ENCODE assay signal across 8 mouse cellular contexts in genomic region chr11:69758478-69758970, GRCm38 (mm10). TPM values are rescaled to one million over a fixed set of nuclear protein-coding genes. Genes with fewer than 3 reads are reported as not detected.
A peak's percentile ranks its signal among the peaks of the same experiment; 100 is the strongest.
DNase-seq lines count a peak whose midpoint lies in the region; ATAC-seq and TF ChIP-seq lines count a peak whose summit lies in the region.

Polr2a (minus strand) TSS chr11:69758637.

- H3K27ac ChIP-seq in CH12.LX (ENCODE audit: insufficient read depth, low read depth), result peak within 1 kb of the TSS; percentile 92
- peak within 1 kb of the TSS; percentile 99 for H3K27ac ChIP-seq in forebrain, embryonic 12.5 days
- peak within 1 kb of the TSS; percentile 98 for H3K27ac ChIP-seq in heart, postnatal 0 days (ENCODE audit: low read depth)
- peak within 1 kb of the TSS; percentile 97 for H3K27ac ChIP-seq in liver, embryonic 16.5 days (ENCODE audit: low read length)
- peak within 1 kb of the TSS; percentile 99 for H3K27ac ChIP-seq in neural tube, embryonic 13.5 days (replicated peaks)
- peak within 1 kb of the TSS; percentile 100 for H3K27ac ChIP-seq in testis, adult 2 months (ENCODE audit: control insufficient read depth, insufficient read depth, low read depth, low read length)

- peak; percentile 100 for TF ChIP-seq POLR2A in CH12.LX (IDR thresholded peaks at IDR 0.05; ENCODE audit: low read depth, low read length)
- peak; percentile 100 for TF ChIP-seq POLR2A in testis, adult 2 months (IDR thresholded peaks at IDR 0.05; ENCODE audit: control insufficient read depth, low read depth, low read length)

- H3K9me3 ChIP-seq in CH12.LX (replicated peaks; ENCODE audit: low read length), result no peaks in the 10 kb centered on the region
- no peaks in the 10 kb centered on the region for H3K9me3 ChIP-seq in forebrain, embryonic 12.5 days
- H3K9me3 ChIP-seq in heart, postnatal 0 days (replicated peaks; ENCODE audit: control insufficient read depth, low read length), result no peaks in the 10 kb centered on the region
- H3K9me3 ChIP-seq in liver, embryonic 16.5 days (replicated peaks; ENCODE audit: control insufficient read depth, low read length), result no peaks in the 10 kb centered on the region
- no peaks in the 10 kb centered on the region for H3K9me3 ChIP-seq in neural tube, embryonic 13.5 days

- peak within 1 kb of the TSS; percentile 57 to 60 (median 59) for H3K4me3 ChIP-seq in CH12.LX (replicated peaks in 1 of 3; ENCODE audit: low read depth in 2 of 3, low read length in 2 of 3, poor library complexity in 1 of 3)
- peak within 1 kb of the TSS; percentile 52 for H3K4me3 ChIP-seq in forebrain, embryonic 12.5 days (replicated peaks)
- H3K4me3 ChIP-seq in heart, postnatal 0 days (ENCODE audit: low read depth, low read length), result peak within 1 kb of the TSS; percentile 61
- H3K4me3 ChIP-seq in liver, embryonic 16.5 days (ENCODE audit: low read depth, low read length), result peak within 1 kb of the TSS; percentile 71
- H3K4me3 ChIP-seq in neural tube, embryonic 13.5 days, result peak within 1 kb of the TSS; percentile 63
- peak within 1 kb of the TSS; percentile 99 for H3K4me3 ChIP-seq in testis, adult 2 months (ENCODE audit: control insufficient read depth, low read depth, low read length)

- H3K4me1 ChIP-seq in CH12.LX (ENCODE audit: control insufficient read depth in 1 of 2, insufficient read depth in 2 of 2), result peaks cover 12 to 43% of the 10 kb centered on the region in 2 experiments
- H3K4me1 ChIP-seq in forebrain, embryonic 12.5 days, result peaks cover 51% of the 10 kb centered on the region
- H3K4me1 ChIP-seq in heart, postnatal 0 days (ENCODE audit: control insufficient read depth, insufficient read depth), result peaks cover 28% of the 10 kb centered on the region
- peaks cover 42% of the 10 kb centered on the region for H3K4me1 ChIP-seq in liver, embryonic 16.5 days (ENCODE audit: control insufficient read depth, low read depth, low read length)
- peaks cover 61% of the 10 kb centered on the region for H3K4me1 ChIP-seq in neural tube, embryonic 13.5 days (replicated peaks)
- H3K4me1 ChIP-seq in testis, adult 2 months (ENCODE audit: control insufficient read depth, insufficient read depth, low read length), result peaks cover 12% of the 10 kb centered on the region

- in situ Hi-C loops in CH12.LX (cut with MboI; ENCODE audit: low pct_ligation_motif_present, low pct_unique_long_range_greater_than_20kb, low sequenced_read_pairs), result loop anchor here (5.0 kb wide), 1 partner anchor 34 kb away; no protein-coding TSS in a partner anchor

- peak; percentile 96 for ATAC-seq in forebrain, embryonic 12.5 days (ENCODE audit: low FRiP score)
- ATAC-seq in heart, postnatal 0 days (ENCODE audit: insufficient read depth, low read depth), result peak; percentile 94
- ATAC-seq in liver, embryonic 16.5 days (ENCODE audit: low read depth), result peak; percentile 90
- peak; percentile 97 for ATAC-seq in neural tube, embryonic 13.5 days (ENCODE audit: low read depth)

- peak; percentile 97 for DNase-seq in CH12.LX (ENCODE audit: extremely low read depth)
- peak; percentile 91 for DNase-seq in c-Kit-positive CD71-positive TER-119-negative erythroid progenitor cells, embryonic 14.5 days (ENCODE audit: low read depth)
- peak; percentile 96 for DNase-seq in heart, postnatal 0 days (ENCODE audit: low spot score)
- peak; percentile 97 to 99 for DNase-seq in kidney, postnatal 4 days

- TF ChIP-seq EP300 in CH12.LX (IDR thresholded peaks at IDR 0.05; ENCODE audit: low read length), result no peak
- no peak; the same call in 1 of the 2 replicates for TF ChIP-seq EP300 in heart, postnatal 0 days (IDR thresholded peaks at IDR 0.05; ENCODE audit: low read depth)

- no peak for TF ChIP-seq RAD21 in CH12.LX (IDR thresholded peaks at IDR 0.05; ENCODE audit: low read depth, low read length)

- peak within 1 kb of the TSS; percentile 93 for H3K9ac ChIP-seq in CH12.LX (ENCODE audit: insufficient read depth, low read depth)
- peak within 1 kb of the TSS; percentile 86 for H3K9ac ChIP-seq in forebrain, embryonic 12.5 days
- peak within 1 kb of the TSS; percentile 74 for H3K9ac ChIP-seq in heart, postnatal 0 days (replicated peaks; ENCODE audit: low read depth, low read length)
- peak within 1 kb of the TSS; percentile 91 for H3K9ac ChIP-seq in liver, embryonic 16.5 days (ENCODE audit: low read depth, low read length)
- H3K9ac ChIP-seq in neural tube, embryonic 13.5 days, result peak within 1 kb of the TSS; percentile 92

- TF ChIP-seq CTCF in CH12.LX (conservative IDR thresholded peaks at IDR 0.05 in 1 of 2, IDR thresholded peaks at IDR 0.05 in 1 of 2; ENCODE audit: low read depth in 2 of 2, low read length in 2 of 2), result no peak
- no peak for TF ChIP-seq CTCF in heart, postnatal 0 days (IDR thresholded peaks at IDR 0.05; ENCODE audit: low read depth)
- no peak for TF ChIP-seq CTCF in testis, adult 2 months (IDR thresholded peaks at IDR 0.05; ENCODE audit: control insufficient read depth, insufficient read depth, insufficient replicate concordance, low read depth, low read length)

- peaks cover 0 to 10% of the 10 kb centered on the region in 2 experiments for H3K36me3 ChIP-seq in CH12.LX (replicated peaks in 1 of 2; ENCODE audit: control insufficient read depth in 1 of 2, insufficient read depth in 1 of 2, low read length in 1 of 2)
- no peaks in the 10 kb centered on the region for H3K36me3 ChIP-seq in forebrain, embryonic 12.5 days (replicated peaks)
- H3K36me3 ChIP-seq in heart, postnatal 0 days (replicated peaks; ENCODE audit: control insufficient read depth, insufficient read depth, low read length), result no peaks in the 10 kb centered on the region
- no peaks in the 10 kb centered on the region; the same call in 1 of the 2 replicates for H3K36me3 ChIP-seq in liver, embryonic 16.5 days (ENCODE audit: control insufficient read depth, insufficient read depth)
- no peaks in the 10 kb centered on the region for H3K36me3 ChIP-seq in neural tube, embryonic 13.5 days
- H3K36me3 ChIP-seq in testis, adult 2 months (ENCODE audit: control insufficient read depth, insufficient read depth, low read length), result peaks cover 3% of the 10 kb centered on the region

- peak within 1 kb of the TSS; percentile 98 for H3K4me2 ChIP-seq in CH12.LX (ENCODE audit: insufficient read depth, low read depth, poor library complexity, severe bottlenecking)
- H3K4me2 ChIP-seq in forebrain, embryonic 12.5 days, result peak within 1 kb of the TSS; percentile 78
- peak within 1 kb of the TSS; percentile 78 for H3K4me2 ChIP-seq in heart, postnatal 0 days (ENCODE audit: low read depth, low read length)
- peak within 1 kb of the TSS; percentile 93 for H3K4me2 ChIP-seq in liver, embryonic 16.5 days (ENCODE audit: low read depth, low read length)
- peak within 1 kb of the TSS; percentile 92 for H3K4me2 ChIP-seq in neural tube, embryonic 13.5 days

- dilution Hi-C loops in CH12.LX (cut with MboI; ENCODE audit: extremely low pct_ligation_motif_present, extremely low pct_unique_long_range_greater_than_20kb, low sequenced_read_pairs), result no loop called here

- peaks cover 41% of the 10 kb centered on the region for H3K79me2 ChIP-seq in CH12.LX (replicated peaks; ENCODE audit: control insufficient read depth, extremely low read depth, insufficient read depth, poor library complexity, severe bottlenecking)

- H3K27me3 ChIP-seq in CH12.LX (replicated peaks), result no peaks in the 10 kb centered on the region
- H3K27me3 ChIP-seq in forebrain, embryonic 12.5 days, result no peaks in the 10 kb centered on the region
- H3K27me3 ChIP-seq in heart, postnatal 0 days (ENCODE audit: control insufficient read depth, insufficient read depth, low read length), result no peaks in the 10 kb centered on the region
- H3K27me3 ChIP-seq in liver, embryonic 16.5 days (ENCODE audit: control insufficient read depth, insufficient read depth, low read depth, low read length), result no peaks in the 10 kb centered on the region
- H3K27me3 ChIP-seq in neural tube, embryonic 13.5 days, result no peaks in the 10 kb centered on the region
- H3K27me3 ChIP-seq in testis, adult 2 months (ENCODE audit: control insufficient read depth, insufficient read depth, low read length), result no peaks in the 10 kb centered on the region

- WGBS in forebrain, embryonic 12.5 days, result under 1% methylated on average over 34 of the region's 36 CpGs
- 0% methylated on average over 36 of the region's 36 CpGs for WGBS in heart, postnatal 0 days
- under 1% methylated on average over 36 of the region's 36 CpGs for WGBS in liver, embryonic 16.5 days (ENCODE audit: insufficient replicate concordance)
- WGBS in neural tube, embryonic 13.5 days, result under 1% methylated on average over 36 of the region's 36 CpGs

TF ChIP-seq in CH12.LX, 34 proteins besides CTCF, POLR2A, EP300 and RAD21 (continues in another document):
- TF ChIP-seq MYC (IDR thresholded peaks at IDR 0.05; ENCODE audit: low read depth, low read length) (peak; percentile 11; the same call in 1 of the 2 replicates), ZKSCAN1 (IDR thresholded peaks at IDR 0.05; ENCODE audit: borderline replicate concordance, low read depth, low read length) (no peak), MEF2A (IDR thresholded peaks at IDR 0.05; ENCODE audit: borderline replicate concordance, low read depth, low read length) (peak; percentile 77), KAT2A (IDR thresholded peaks at IDR 0.05; ENCODE audit: insufficient replicate concordance, low read length) (peak; percentile 68; the same call in 1 of the 2 replicates), TCF12 (IDR thresholded peaks at IDR 0.05; ENCODE audit: low read depth, low read length) (peak; percentile 100), JUN (IDR thresholded peaks at IDR 0.05; ENCODE audit: insufficient read depth, low read depth, low read length) (no peak), BHLHE40 (IDR thresholded peaks at IDR 0.05; ENCODE audit: low read depth, low read length) (no peak), SMC3 (IDR thresholded peaks at IDR 0.05; ENCODE audit: low read depth, low read length) (no peak), CHD1 (IDR thresholded peaks at IDR 0.05; ENCODE audit: low read depth, low read length) (peak; percentile 98), MXI1 (IDR thresholded peaks at IDR 0.05; ENCODE audit: low read depth, low read length) (no peak), IRF4 (IDR thresholded peaks at IDR 0.05; ENCODE audit: low read depth, low read length) (peak; percentile 78; the same call in 1 of the 2 replicates), UBTF (IDR thresholded peaks at IDR 0.05; ENCODE audit: low read depth, low read length) (no peak), ZNF384 (IDR thresholded peaks at IDR 0.05; ENCODE audit: low read depth, low read length) (no peak)

RNA-seq across cellular contexts. Expression of gene Polr2a, which starts in this region (rescaled TPM):
- total RNA-seq in CH12.LX (2012; rRNA removed) (44.5 and 45.0 TPM in 2 replicates), CH12.LX (2014; rRNA removed) (10.3 and 14.8 TPM in 2 replicates)
- polyA plus RNA-seq in CH12.LX (2012; ENCODE audit: insufficient read length, low read depth), result 137 and 162 TPM in 2 replicates
- polyA plus RNA-seq in forebrain, embryonic 12.5 days (2016; fragmentation: Nextera tagmentation; extraction: Ambion mirVana), result 31.3 and 35.4 TPM in 2 replicates
- total RNA-seq in heart, postnatal 0 days (2014; rRNA removed; ENCODE audit: low replicate concordance), result 13.4 and 15.6 TPM in 2 replicates
- 6.2 and 6.6 TPM in 2 replicates for polyA plus RNA-seq in heart, postnatal 0 days (2015; fragmentation: Nextera tagmentation; extraction: Ambion mirVana)
- polyA plus RNA-seq in liver, embryonic 16.5 days (2015; fragmentation: Nextera tagmentation; extraction: Ambion mirVana), result 11.1 and 11.9 TPM in 2 replicates
- polyA plus RNA-seq in neural tube, embryonic 13.5 days (2015; fragmentation: Nextera tagmentation; extraction: Ambion mirVana), result 22.9 and 27.2 TPM in 2 replicates
- 54.7 and 75.8 TPM in 2 replicates for polyA plus RNA-seq in testis, adult 2 months (2012; rRNA removed)

Comparison
In these comparisons a context has a peak if more than half of its experiments do, and no peak if none do; other contexts are left out.
1. Peak in every context shown above with its lines: DNase-seq, ATAC-seq, H3K4me3 ChIP-seq and H3K27ac ChIP-seq.